Mouse (Mus musculus) ES-CJ7 (cell line): ENCODE measurements around the gene Dock1.

Source experiments
- DNase-seq: peaks from one replicate; pipeline ENCODE4 v3.0.0; 2011; ENCODE audit warnings: low read depth, low spot score

Gene Dock1

GRCm38 (mm10) chr7:135053186-135053715 lies 382.8 kb downstream of the Dock1 start:
- no peak for DNase-seq

DNA sequence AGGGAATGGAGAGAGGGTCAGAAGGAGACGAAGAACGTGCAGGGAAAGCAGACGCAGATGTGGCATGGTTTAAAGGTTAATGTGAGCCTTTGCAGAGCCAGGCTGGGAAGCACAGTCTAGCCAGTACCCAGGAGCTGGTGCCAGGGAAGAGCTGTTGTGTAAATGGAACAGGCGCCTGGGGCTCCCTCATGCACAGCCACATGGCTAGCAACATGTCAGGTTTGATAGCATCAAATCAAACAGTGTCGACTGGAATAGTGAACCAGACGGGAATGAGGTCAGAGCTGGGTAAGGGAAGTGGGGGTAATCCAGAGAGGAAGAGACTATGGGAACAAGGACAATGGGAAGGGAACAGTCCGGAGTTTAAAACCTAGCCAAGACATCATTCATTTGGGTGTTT lies 384.2 kb downstream of the Dock1 start:
- no peak for DNase-seq

DNA sequence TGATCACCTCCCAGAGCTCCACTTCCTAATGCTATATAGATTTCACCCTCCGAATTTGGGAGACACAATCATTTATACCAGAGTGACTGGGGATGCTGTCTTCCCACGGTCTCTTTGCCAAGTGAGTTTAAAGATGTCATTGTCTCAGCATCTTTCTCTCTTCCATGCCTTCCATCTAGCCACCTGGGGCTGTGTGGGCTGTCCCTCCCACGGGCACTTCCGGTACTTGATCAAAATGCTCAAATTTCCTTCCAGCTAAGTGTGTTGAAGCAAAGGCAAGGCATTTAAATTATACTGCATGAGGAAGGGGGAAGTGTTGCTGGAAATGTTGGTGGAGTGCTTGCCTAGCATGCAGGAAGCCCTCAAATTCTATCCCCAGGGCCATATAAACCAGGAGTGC lies 388.6 kb downstream of the Dock1 start:
- no peak for DNase-seq

- no peak for DNase-seq
Observed at GRCm38 (mm10) chr7:135059562-135059961, 389.1 kb downstream of the Dock1 start.

- DNase-seq = no peak
Observed at GRCm38 (mm10) chr7:135063886-135064285, 393.4 kb downstream of the Dock1 start.

DNA sequence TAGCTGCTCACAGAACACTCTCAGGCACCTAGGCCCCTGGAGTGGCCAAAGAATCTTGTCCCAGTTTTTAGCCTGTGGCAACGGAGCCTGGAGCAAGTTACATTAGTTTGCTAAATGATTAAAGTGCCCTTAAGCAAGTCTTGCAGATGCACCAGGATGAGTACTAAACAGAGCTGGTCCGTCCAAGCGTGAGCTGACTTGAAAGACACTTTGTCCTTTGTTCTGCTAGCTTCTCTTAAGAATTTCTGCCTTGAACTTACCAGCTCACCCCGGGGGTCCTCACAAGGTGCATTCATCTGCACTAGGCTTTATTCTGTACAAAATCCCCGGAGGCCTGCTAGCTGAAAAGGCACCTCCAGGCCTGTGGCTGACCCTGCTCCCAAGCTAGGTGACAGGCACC lies 394.8 kb downstream of the Dock1 start:
- peak; percentile 81 for DNase-seq

GRCm38 (mm10) chr7:135068887-135069286 lies 398.4 kb downstream of the Dock1 start:
- DNase-seq = no peak

- no peak for DNase-seq
Observed at GRCm38 (mm10) chr7:135076904-135077303, 406.4 kb downstream of the Dock1 start.

DNA sequence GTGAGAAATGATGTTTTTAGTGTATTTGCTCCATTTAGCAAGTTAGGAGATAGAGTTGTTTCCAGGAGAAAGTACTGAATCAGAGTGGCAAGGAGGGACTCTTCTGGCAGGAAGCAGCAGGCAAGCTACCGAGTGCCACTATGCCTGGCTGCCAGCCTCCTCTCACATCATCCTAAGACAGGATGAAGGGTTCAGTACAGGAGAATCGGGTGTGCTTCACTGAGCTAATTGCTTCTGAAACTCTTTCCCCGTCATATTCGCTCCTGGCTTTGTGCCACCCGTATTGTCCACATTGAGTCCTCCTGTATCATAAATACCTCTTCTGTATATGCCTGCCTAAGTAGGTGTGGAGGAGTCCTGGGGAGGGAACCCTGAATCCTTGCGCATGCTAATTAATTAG lies 406.9 kb downstream of the Dock1 start:
- no peak for DNase-seq

DNA sequence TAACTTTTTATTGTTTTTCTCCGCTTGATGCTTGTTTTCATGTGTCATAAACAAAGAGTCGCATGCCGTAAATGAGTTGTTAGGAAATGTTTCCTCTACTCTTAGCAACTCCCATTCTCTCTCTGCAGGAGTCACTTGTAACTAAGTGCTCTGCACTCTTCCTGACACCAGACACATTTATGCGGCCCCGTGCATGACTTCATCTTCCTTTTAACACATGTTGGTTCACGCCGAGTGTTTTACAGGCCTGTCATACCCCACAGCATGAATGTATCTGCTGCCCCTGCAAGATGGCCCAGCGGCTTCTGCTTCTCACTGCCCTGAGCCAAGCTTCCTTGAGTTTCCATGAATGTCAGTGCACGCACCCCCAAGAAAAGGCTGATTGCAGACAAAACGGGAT lies 407.4 kb downstream of the Dock1 start:
- DNase-seq = no peak

GRCm38 (mm10) chr7:135083421-135083820 lies 413.0 kb downstream of the Dock1 start:
- DNase-seq = no peak

GRCm38 (mm10) chr7:135084069-135084468 lies 413.6 kb downstream of the Dock1 start:
- DNase-seq = no peak

DNA sequence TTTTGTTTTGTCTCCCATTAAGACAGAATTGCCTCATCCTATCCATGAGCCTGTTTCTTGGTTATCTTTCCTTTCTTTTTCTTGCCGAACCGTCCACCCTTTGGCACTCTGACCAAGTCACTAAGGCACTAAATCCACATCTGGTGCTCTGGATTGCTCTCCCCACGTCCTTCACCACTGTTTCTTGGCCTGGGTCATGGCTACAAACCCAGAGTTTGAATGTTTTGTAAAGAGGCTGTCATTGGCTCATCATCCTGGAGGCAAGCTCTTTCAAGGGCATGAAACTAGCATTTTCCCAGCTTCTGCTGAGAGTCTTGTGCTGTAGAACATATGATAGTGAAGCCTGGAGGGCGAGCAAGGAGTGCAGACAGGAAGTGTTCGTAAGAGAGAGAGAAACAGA lies 416.1 kb downstream of the Dock1 start:
- DNase-seq = no peak

DNA sequence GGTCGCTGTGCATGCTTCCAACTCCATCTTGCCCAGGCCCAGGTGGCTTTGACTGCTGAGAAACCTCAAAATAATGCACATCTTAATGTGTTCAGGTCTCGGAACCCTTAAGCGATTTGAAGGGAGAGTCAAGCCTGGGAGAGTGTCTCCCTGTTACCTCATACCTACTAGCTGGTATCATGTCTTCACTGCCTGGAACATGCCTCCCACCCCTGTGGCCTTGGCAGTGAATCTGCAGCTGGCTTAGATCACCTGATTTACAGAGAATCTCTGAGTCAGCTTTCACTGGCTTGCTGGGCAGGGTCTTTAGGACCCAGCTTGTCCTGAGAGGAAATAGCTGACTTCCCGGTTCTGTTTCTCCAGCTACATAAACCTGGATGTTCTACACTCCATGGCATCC lies 419.2 kb downstream of the Dock1 start:
- DNase-seq = no peak

DNA sequence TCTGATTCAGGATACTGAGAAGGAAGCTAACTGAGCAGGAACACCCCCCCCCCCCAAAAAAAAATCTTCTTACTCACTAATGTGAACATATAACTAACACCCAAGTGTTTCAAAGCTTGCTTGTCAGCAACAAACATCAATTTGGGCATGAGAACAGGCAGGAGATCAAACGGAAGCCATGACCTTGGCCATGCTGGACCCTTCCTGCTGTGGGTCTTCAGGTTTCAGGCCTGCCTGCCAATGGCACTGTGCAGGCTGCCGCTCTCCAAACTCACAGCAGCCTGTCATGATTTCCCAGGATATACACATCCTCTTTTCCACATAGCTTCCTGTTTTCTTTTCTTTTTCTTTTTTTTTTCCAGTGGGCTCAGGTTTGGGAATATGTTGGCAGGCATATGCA lies 423.4 kb downstream of the Dock1 start:
- no peak for DNase-seq

- DNase-seq = no peak
Observed at GRCm38 (mm10) chr7:135101921-135102320, 431.5 kb downstream of the Dock1 start.

DNA sequence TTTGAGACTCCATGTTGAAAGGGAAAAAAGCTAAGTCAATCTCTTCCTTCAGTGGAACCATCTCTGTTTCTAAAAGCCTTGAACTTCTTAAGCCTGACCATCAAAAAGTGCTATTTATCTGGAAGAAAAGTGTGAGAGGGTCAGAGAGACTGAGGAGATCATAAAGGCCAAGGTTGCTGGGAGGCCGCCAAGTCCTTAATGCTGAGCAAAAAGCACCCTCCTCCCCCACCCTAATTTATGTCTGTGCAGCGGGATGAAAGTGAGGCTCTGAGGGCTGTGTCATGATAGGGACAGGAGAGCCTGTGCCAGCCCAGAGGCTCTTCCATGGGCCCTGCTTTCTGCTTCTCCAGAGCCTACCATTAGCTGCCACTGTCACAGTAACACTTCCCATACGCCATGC lies 436.1 kb downstream of the Dock1 start:
- no peak for DNase-seq

GRCm38 (mm10) chr7:135110307-135110706 lies 439.9 kb downstream of the Dock1 start:
- DNase-seq = no peak

- no peak for DNase-seq
Observed at GRCm38 (mm10) chr7:135125296-135126065, 455.0 kb downstream of the Dock1 start.

- DNase-seq = no peak
Observed at GRCm38 (mm10) chr7:135132461-135132860, 462.0 kb downstream of the Dock1 start.

DNA sequence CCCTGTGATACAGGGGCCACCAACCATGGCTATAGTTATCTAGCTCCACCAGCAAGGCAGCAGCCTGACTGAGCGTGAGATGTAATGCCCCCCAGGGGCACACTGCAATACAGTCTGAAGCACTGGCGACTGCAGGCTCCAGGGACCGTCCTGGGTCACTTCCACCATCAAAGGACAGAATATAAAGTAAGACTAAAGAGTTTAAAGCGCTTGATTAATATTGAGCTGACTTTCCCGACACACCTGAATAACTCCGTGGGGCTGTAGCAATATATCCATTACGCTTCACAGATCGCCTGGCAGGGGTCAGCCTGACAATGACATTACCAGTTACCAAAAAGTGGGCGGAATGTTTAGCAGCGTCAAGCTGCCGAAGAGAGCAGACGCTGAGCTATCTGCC lies 464.2 kb downstream of the Dock1 start:
- DNase-seq = no peak

GRCm38 (mm10) chr7:135139153-135139612 lies 468.7 kb downstream of the Dock1 start:
- peak; percentile 84 for DNase-seq

- DNase-seq = no peak
Observed at GRCm38 (mm10) chr7:135144731-135145130, 474.3 kb downstream of the Dock1 start.

DNA sequence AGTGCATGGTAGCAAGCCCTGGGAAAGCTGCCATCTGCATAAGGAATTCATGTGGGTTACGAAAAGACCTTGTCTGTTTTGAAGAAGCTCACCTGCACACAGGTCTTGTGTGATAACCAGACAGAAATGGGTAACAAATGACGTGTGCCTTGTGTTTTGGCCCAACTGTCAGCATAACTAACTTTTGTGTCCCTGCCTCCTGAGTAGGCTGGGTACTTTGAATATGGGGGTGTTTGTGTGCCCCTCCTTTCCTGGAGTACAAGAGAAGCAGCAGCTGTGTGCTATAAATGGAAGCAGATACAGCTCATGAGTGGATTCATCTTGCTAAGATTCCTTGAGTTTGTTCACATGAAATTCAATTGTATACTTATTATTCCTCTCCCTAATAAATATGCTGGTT lies 480.5 kb downstream of the Dock1 start:
- no peak for DNase-seq
